Mouse (Mus musculus) liver, embryonic 14.5 days (tissue): ENCODE data around the gene Slc30a6.

Source experiments
- CTCF ChIP-seq: IDR thresholded peaks from 2 replicates; pipeline ENCODE4 v1.5.1; 2016; ENCODE audit warnings: antibody characterized with exemption, low read depth, control low read depth
- EP300 ChIP-seq: IDR thresholded peaks from 2 replicates; pipeline ENCODE4 v1.6.1; 2016; ENCODE audit warnings: antibody characterized with exemption, low read depth

DNA sequence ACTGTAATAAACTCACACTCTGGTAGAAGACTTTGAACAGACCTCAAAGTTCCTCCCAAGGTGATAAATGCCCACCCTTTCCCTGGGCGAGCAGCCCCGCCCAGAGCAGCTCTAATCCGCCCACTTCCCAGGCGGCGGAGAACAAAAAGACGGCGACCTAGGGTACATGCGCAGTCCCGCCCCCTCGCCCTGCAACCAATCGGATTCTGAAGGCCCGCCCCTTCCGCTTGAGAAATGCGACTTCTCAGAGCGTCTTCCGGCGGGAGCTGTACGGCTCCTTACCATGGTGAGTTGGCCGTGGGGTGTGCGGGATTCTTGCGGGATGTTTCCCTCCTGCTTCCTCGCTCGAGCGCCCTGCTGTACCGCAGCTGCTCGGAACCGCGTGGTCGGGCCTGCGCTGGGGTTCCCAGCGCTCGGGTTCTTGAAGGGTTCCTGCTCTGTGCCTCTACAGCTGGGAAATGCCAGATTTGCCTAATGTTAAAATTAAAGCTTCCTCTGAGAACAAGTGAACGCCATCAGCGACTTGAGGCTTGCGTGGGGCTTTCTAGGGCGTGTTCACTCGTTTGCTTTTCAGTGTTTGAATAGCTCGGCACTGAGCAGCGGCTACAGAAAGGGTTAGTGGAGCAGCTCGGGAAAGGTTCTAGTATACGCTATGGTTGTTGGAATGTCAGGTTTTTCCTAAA is at the start of gene Slc30a6:
- TF ChIP-seq CTCF, result no peak
- no peak for TF ChIP-seq EP300
